Mouse (Mus musculus) brain, adult 10 weeks (tissue): ENCODE data around the gene Astl. TPM values are rescaled to one million over a fixed set of nuclear protein-coding genes. Genes with fewer than 3 reads are reported as not detected.

Experiments used
- polyA plus RNA-seq: library from polyadenylated mRNA; stranded (reverse); fragments of 350-450 nt; fragmentation: Illumina TruSeq; extraction: RNeasy Lipid Tissue Mini Kit (QIAGEN cat#74804); gene quantifications from one replicate; pipeline ENCODE4 v1.2.3, GENCODE M21; 2015; ENCODE audit warnings: low read depth, low replicate concordance

Gene Astl
- not detected for polyA plus RNA-seq

DNA sequence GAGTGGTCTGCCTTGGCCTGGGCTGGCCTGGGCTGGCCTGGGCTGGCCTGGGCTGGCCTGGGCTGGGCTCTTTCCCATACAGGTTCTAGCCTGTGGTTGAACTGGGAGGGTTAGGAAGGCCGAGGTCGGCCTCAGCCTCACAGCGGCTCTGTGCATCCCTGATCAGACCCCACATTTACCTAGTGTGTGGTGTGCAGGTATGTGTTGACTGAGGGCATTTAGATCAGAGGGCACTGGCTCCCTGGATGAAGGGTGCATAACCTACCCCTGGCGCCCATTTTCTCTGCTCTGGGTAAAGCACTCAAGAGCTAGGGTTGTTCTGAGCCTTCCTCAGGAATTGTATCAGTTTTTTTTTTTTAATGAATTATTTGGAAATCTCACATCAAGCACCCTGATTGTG lies at the start of gene Astl:
Gene Astl (plus strand): TSS at position 224 of the 400 bp plus-strand sequence.

DNA sequence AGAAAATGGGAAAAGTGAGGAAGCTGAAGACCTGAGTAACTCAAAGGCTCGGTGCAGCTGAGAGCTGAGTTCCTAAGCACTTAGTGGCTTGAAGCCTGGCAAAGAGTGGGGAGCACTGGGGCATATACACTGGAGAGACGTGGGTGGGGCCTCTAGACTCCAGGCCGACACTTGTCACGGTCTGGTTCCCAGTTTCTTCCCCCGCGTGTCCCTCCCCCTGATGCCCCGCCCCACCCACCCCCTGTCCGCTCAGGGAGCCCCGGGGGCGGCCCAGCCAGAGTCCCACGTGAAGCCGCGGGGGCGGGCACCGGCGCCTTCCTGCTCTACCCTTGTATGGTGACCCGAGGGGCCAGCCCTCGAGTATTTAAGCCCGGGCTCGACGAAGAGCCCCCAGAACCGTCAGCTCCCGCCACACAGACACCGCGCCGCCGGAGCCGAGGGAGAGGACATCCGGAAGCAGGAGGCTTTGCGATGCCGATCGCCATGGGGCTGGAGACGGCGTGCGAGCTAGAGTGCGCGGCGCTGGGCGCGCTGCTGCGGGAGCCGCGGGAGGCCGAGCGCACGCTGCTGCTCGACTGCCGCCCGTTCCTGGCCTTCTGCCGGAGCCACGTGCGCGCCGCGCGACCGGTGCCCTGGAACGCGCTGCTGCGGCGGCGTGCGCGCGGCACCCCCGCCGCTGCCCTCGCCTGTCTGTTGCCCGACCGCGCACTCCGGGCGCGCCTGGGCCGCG lies 2.5 kb upstream of the Astl start, which contains the start of gene Dusp2:
Gene Dusp2 (plus strand): TSS at position 393 of the 730 bp plus-strand sequence.

DNA sequence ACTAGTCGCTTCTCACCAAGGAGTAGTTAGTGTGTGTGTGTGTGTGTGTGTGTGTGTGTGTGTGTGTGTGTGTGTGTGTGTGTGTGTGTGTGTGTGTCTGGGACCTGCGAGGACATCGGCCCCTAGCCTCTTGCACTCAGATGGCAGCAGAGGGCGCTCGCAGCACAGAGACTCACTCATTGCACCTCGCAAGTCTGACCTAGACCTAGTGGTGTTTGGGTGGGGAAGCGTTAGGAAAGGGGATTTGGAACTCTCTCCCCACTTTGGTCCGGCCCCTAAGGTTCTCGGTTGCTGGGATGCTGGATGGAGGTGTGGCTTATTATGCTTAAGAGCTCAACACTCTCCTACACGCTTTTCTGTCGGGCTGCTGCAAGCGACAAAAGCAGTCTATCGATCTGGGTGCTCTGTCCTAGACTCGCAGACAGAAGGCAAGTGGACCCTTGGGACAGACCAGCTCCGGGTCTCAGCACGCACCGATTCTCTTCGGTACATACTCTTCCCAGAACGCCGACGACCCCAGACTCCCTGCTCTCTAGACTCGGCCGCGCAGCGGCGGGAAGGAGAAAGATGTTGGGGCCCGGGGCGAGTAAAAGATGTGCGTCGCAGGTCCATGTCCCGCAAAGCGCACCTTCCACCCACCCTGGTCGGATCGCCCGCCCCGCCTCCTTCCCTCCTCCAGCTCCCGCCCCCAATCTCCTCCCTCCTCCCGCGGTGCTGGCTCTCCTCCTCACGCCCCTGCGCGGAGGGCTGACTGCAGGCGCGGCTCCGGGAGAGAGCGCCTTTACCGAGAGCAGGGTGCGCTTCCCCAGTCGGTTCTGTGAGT lies 24.2 kb downstream of the Astl start, which contains the start of gene Adra2b:
Gene Adra2b (plus strand): TSS at position 750 of the 823 bp plus-strand sequence.

Other genes with a start within 250 kb of the Astl start
- 2.0 TPM for gene Ncaph, start 204.7 kb upstream of the Astl start, polyA plus RNA-seq
- 1.8 TPM for gene Itpripl1, start 195.2 kb upstream of the Astl start, polyA plus RNA-seq
- 0.74 TPM for gene 1810024B03Rik, start 130.4 kb upstream of the Astl start, polyA plus RNA-seq
- 42.6 TPM for gene Snrnp200, start 130.3 kb upstream of the Astl start, polyA plus RNA-seq
- gene Ciao1, start 90.8 kb upstream of the Astl start, polyA plus RNA-seq: 92.5 TPM
- gene Tmem127, start 90.7 kb upstream of the Astl start, polyA plus RNA-seq: 66.1 TPM
- 88.5 TPM for gene Stard7, start 68.4 kb upstream of the Astl start, polyA plus RNA-seq
- 1.4 TPM for gene Dusp2, start 2.5 kb upstream of the Astl start, polyA plus RNA-seq
- 0.67 TPM for gene Adra2b, start 24.6 kb downstream of the Astl start, polyA plus RNA-seq
- 0.16 TPM for gene Gpat2, start 86.6 kb downstream of the Astl start, polyA plus RNA-seq
- gene Fahd2a, start 105.9 kb downstream of the Astl start, polyA plus RNA-seq: 31.6 TPM
- 91.6 TPM for gene Kcnip3, start 183.5 kb downstream of the Astl start, polyA plus RNA-seq
- 0.24 TPM for gene Prom2, start 202.8 kb downstream of the Astl start, polyA plus RNA-seq
- gene Zfp661, start 248.5 kb downstream of the Astl start, polyA plus RNA-seq: 9.0 TPM
- 94.9 TPM for gene Mrps5, start 248.6 kb downstream of the Astl start, polyA plus RNA-seq